Mouse (Mus musculus) liver, embryonic 11.5 days (tissue): ENCODE measurements around the gene Sgsm2. TPM values are rescaled to one million over a fixed set of nuclear protein-coding genes. Genes with fewer than 3 reads are reported as not detected.

Experiments used
- ATAC-seq: fragments of 200-750 bp; cut with Nextera tagmentation; replicated peaks from 2 replicates; pipeline ENCODE4 v1.8.0; 2017; ENCODE audit warnings: moderate number of reproducible peaks, mild to moderate bottlenecking, moderate TSS enrichment, moderate library complexity; ENCODE audit not compliant: low FRiP score
- DNase-seq: peaks from one replicate; pipeline ENCODE4 v3.0.0-alpha.2; 2017; ENCODE audit warnings: low spot score
- H3K27ac ChIP-seq: fragments of 300-500 bp; sonication (generic); 2 replicates; pipeline ENCODE4 v1.5.1; 2014; ENCODE audit warnings: mild to moderate bottlenecking, low read depth, low read length, control low read depth
- H3K27me3 ChIP-seq: fragments of 300-500 bp; sonication (generic); replicated peaks from 2 replicates; pipeline ENCODE4 v1.6.1; 2014; ENCODE audit warnings: low read length, mixed read lengths; ENCODE audit not compliant: control insufficient read depth, insufficient read depth
- H3K36me3 ChIP-seq: fragments of 300-500 bp; sonication (generic); 2 replicates; pipeline ENCODE4 v1.6.1; 2014; ENCODE audit warnings: mild to moderate bottlenecking, low read length, moderate library complexity, mixed read lengths; ENCODE audit not compliant: control insufficient read depth, insufficient read depth
- H3K4me1 ChIP-seq: fragments of 300-500 bp; sonication (generic); replicated peaks from 2 replicates; pipeline ENCODE4 v1.6.1; 2014; ENCODE audit warnings: low read length, mixed read lengths; ENCODE audit not compliant: control insufficient read depth, insufficient read depth
- H3K4me2 ChIP-seq: fragments of 300-500 bp; sonication (generic); 2 replicates; pipeline ENCODE4 v1.6.1; 2014; ENCODE audit warnings: mild to moderate bottlenecking, control low read depth, moderate library complexity
- H3K4me3 ChIP-seq: fragments of 300-500 bp; sonication (generic); 2 replicates; pipeline ENCODE4 v1.5.1; 2014; ENCODE audit warnings: low read depth, low read length, control low read depth
- H3K9ac ChIP-seq: fragments of 300-500 bp; sonication (generic); 2 replicates; pipeline ENCODE4 v1.6.1; 2014; ENCODE audit warnings: low read depth, low read length, control low read depth
- H3K9me3 ChIP-seq: fragments of 300-500 bp; sonication (generic); 2 replicates; pipeline ENCODE4 v1.6.1; 2016; ENCODE audit warnings: low read length, inconsistent platforms, mixed read lengths; ENCODE audit not compliant: control insufficient read depth
- WGBS: fragments of 180-500 bp; shearing (Covaris S2); extraction: QIAGEN DNeasy Blood & Tissue Kit; methylation state at CpG from one replicate; pipeline ENCODE4 v1.1.7; 2014; 5-methylcytosine and 5-hydroxymethylcytosine counted together
- polyA plus RNA-seq: library from polyadenylated mRNA; unstranded; fragments of >200 nt; fragmentation: Nextera tagmentation; extraction: Ambion mirVana; gene quantifications from 2 replicates; pipeline ENCODE4 v1.2.1, GENCODE M21; 2014

Sgsm2 gene
- polyA plus RNA-seq, 1 experiment from 2014 or later: 4.2 TPM

DNA sequence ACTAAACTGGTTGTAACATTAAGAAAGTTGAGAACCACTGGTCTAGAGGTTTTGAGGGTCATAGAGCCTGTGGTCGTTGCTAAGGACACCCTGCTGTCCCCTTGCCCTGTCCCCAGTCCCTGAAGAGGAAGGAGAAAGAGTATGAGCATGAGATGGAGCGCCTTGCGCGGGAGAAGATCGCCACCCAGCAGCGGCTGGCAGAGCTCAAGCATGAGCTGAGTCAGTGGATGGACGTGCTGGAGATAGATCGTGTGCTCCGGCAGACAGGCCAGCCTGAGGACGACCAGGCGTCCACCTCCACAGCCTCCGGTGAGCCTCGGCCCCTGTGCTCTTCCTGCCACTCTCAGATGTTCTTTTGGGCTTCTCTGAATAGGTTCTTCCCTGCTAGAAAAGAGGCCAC is 54.8 kb downstream of the Sgsm2 start:
- H3K9ac ChIP-seq: no peak overlapping the region
- no peak overlapping the region for H3K4me2 ChIP-seq
- H3K27me3 ChIP-seq: no peaks in the 10 kb centered on the region
- peaks cover 15% of the 10 kb centered on the region for H3K4me1 ChIP-seq
- no peak overlapping the region for H3K27ac ChIP-seq
- no peak overlapping the region for H3K4me3 ChIP-seq
- peaks cover 13% of the 10 kb centered on the region for H3K36me3 ChIP-seq
- DNase-seq (no peak), ATAC-seq (no peak)
- WGBS: 86% methylated on average over 13 of the region's 13 CpGs
- H3K9me3 ChIP-seq: no peaks in the 10 kb centered on the region

DNA sequence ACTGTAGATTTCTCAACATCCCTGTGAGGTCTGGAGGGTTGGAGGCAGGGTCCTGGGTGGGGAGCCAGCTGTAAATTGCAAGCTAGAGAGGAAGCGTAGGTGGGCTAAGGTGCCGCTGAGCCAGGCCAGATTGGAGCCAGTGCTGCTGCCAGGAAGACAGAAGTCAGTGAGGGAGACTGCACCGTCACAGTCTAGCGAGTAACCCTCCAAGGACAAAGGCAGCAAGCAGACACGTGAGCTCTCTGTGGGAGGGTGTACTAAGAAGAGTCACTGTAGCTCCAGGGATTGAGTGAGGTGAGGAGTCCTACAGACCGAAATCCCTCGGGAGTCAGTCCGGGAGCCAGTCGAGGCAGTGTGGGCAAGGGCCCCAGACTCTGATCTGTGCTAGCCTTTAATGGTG is 55.5 kb downstream of the Sgsm2 start:
- no peak overlapping the region for H3K4me3 ChIP-seq
- ATAC-seq (no peak), DNase-seq (no peak)
- H3K4me2 ChIP-seq: no peak overlapping the region
- no peaks in the 10 kb centered on the region for H3K9me3 ChIP-seq
- H3K27ac ChIP-seq: no peak overlapping the region
- 92% methylated on average over 9 of the region's 9 CpGs for WGBS
- peaks cover 13% of the 10 kb centered on the region for H3K36me3 ChIP-seq
- no peak overlapping the region for H3K9ac ChIP-seq
- H3K4me1 ChIP-seq: peaks cover 21% of the 10 kb centered on the region
- H3K27me3 ChIP-seq: no peaks in the 10 kb centered on the region

DNA sequence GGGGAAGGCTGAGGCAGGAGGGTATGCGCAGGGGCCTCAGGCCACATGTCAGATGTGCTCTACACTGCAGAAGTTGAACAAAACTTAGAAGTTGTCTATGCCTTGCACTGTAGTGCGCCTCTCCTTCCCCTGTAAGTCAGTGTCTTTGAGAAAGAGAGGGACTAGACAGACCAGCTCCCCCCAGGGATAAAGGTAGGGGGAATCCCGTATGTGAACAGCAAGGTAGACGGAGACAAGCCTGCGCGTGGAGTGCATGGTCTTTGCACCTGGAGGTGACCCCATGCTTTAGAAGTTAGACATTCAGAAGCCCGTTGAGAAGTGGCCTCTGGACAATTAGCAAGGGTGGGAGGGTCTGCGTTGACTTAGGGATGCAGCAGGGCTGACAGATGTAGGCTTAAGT is 56.1 kb downstream of the Sgsm2 start:
- Histone ChIP-seq H3K9ac (no peak overlapping the region), H3K36me3 (peaks cover 13% of the 10 kb centered on the region), H3K4me2 (no peak overlapping the region), H3K27me3 (no peaks in the 10 kb centered on the region), H3K9me3 (no peaks in the 10 kb centered on the region), H3K4me3 (no peak overlapping the region), H3K4me1 (peaks cover 24% of the 10 kb centered on the region), H3K27ac (no peak overlapping the region)
- 87% methylated on average over 8 of the region's 8 CpGs for WGBS
- DNase-seq: no peak
- ATAC-seq: no peak

DNA sequence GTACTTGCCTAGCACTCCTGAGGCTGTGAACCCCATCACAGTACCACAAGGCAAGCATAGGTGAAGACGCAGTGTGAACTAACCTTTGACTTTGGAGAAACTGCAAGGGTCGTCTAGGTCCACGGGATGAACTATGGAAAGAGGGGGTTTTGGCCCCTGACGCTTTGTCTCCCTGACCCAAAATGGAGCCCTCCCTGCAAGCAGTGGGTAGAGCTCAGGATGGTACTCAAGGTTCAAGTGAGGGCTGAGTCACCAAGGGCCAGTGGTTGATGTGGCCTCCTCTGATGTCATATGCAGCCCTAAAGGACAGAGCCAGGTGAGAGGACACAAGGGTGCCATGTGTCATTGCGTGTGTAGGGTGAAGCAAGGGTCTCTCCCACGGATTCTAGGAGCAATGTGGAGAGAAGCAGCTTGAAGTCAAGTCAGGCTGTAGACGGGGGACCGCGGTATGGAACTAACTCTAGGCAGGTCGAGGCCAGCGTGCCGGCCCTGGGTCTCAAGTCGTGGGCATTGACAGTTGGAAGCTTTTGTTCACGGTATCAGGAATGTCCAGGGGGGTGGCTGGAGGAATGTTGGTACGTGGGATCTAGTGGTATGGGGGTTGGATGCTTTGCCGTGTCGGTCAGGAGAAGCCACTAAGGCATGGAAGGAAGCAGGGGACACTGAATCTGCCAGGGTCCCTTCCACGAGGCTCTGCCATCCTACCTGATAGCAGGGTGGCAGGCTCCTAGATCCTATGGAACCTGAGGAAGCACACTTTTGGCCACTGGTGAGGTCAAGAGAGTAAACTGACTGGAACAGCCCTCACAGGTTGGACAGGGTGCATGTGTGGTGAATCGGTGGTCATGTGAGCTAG is 56.8 kb downstream of the Sgsm2 start:
- Histone ChIP-seq H3K36me3 (peaks cover 13% of the 10 kb centered on the region), H3K4me2 (no peak overlapping the region), H3K9me3 (no peaks in the 10 kb centered on the region), H3K9ac (peak overlapping the region; percentile 18; the same call in 1 of the 2 replicates), H3K4me3 (no peak overlapping the region), H3K27ac (no peak overlapping the region), H3K4me1 (peaks cover 24% of the 10 kb centered on the region), H3K27me3 (no peaks in the 10 kb centered on the region)
- 92% methylated on average over 19 of the region's 19 CpGs for WGBS
- DNase-seq (no peak), ATAC-seq (no peak)

DNA sequence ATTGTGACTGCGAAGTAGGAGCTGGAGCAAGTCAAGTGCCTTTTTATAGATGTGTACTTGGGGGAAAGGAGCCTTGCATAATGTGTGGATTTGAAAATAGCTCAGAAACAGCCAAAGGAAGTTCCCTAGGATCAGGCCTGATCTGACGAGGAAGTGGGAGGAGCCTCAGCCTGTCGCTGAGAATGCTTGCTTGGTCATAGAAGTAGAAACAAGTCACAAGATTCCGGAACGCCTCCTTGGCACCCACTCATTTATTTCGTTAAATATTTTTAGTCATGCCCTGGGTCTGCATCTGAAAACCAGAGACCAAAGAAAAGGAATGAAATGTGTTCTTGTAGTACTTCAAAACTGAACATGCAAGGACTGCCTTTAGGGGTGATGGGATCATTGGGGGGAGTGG is 57.9 kb downstream of the Sgsm2 start:
- peak overlapping the region; percentile 52 for H3K4me3 ChIP-seq
- 21% methylated on average over 6 of the region's 6 CpGs for WGBS
- peaks cover 34% of the 10 kb centered on the region for H3K4me1 ChIP-seq
- peak overlapping the region; percentile 93 for H3K27ac ChIP-seq
- peak overlapping the region; percentile 74 for H3K4me2 ChIP-seq
- ATAC-seq (0 out of 2 replicates have a peak, but pooled peaks have one; percentile 30), DNase-seq (no peak)
- peaks cover 10% of the 10 kb centered on the region for H3K36me3 ChIP-seq
- H3K9ac ChIP-seq: peak overlapping the region; percentile 47
- H3K9me3 ChIP-seq: no peaks in the 10 kb centered on the region
- no peaks in the 10 kb centered on the region for H3K27me3 ChIP-seq

DNA sequence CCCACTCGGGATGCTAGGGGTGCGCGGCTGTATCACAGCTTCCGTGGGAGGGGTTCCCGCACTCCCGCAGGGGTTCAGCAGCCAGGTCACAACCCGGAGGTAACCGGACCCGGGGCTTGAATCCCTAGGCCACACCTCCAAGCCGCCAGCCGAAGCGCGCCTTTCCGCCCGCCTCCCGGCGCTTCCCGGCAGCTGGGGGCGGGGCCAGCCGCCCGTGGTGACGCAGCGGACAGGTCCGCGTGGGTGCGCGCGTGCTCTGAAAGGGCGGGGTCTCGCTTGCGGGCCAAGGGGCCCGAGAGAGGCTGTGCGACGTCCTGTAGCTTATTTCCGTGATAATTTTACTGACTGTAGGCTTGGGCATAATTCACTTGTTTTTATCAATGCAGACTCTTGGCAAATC is 58.4 kb downstream of the Sgsm2 start:
- Histone ChIP-seq H3K4me1 (peaks cover 39% of the 10 kb centered on the region), H3K27ac (peak overlapping the region; percentile 93)
- 0% methylated on average over 35 of the region's 35 CpGs for WGBS

DNA sequence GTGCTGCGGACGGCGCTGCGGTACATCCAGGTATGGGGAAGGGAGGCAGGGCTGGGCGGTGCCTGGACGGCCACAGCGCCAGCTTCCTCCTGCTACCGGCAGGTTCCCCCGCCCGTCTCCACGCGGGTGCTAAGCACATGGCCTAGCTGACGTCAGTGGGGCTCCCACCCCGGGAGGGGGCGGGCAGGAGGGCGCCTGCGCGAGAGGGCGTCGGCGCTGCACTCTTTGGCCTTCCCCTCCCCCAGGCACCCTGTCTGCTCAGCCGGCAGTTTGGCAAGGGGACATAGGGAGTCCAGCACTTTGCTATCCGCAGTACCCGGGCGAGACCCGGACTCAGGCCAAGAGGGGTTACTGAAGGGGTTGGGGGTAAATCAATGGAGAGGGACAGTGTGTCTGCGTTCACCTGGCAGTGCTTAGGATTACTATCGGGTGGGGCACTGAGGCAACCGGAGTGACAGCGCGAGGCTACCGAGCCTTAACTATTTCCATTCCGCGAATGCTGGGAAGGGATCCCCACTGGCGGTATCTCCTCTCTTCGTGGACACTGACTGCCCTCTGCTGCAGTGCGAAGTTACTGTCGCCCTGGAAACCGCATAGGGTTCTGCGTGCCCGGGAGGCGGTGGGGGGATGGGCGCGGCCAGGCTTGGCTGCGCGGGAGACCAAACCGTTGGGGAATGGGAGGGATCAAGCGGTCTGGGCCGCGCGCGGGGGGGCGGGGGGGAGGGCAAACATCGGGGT is 59.0 kb downstream of the Sgsm2 start:
- peak overlapping the region; percentile 74 for H3K4me2 ChIP-seq
- under 1% methylated on average over 53 of the region's 54 CpGs for WGBS
- H3K27ac ChIP-seq: peak overlapping the region; percentile 93
- ATAC-seq (peak; percentile 83), DNase-seq (peak; percentile 95)
- peak overlapping the region; percentile 52 for H3K4me3 ChIP-seq
- H3K9ac ChIP-seq: peak overlapping the region; percentile 67
- peaks cover 8% of the 10 kb centered on the region for H3K36me3 ChIP-seq
- peaks cover 43% of the 10 kb centered on the region for H3K4me1 ChIP-seq
- H3K27me3 ChIP-seq: no peaks in the 10 kb centered on the region
- no peaks in the 10 kb centered on the region for H3K9me3 ChIP-seq

More for the DNA sequence above, 58.4 kb downstream of the Sgsm2 start:
- peak; percentile 93 for DNase-seq
- Histone ChIP-seq H3K4me2 (peak overlapping the region; percentile 74), H3K9me3 (no peaks in the 10 kb centered on the region), H3K36me3 (peaks cover 10% of the 10 kb centered on the region), H3K4me3 (peak overlapping the region; percentile 52), H3K9ac (peak overlapping the region; percentile 67), H3K27me3 (no peaks in the 10 kb centered on the region)
- peak; percentile 80 for ATAC-seq

DNA sequence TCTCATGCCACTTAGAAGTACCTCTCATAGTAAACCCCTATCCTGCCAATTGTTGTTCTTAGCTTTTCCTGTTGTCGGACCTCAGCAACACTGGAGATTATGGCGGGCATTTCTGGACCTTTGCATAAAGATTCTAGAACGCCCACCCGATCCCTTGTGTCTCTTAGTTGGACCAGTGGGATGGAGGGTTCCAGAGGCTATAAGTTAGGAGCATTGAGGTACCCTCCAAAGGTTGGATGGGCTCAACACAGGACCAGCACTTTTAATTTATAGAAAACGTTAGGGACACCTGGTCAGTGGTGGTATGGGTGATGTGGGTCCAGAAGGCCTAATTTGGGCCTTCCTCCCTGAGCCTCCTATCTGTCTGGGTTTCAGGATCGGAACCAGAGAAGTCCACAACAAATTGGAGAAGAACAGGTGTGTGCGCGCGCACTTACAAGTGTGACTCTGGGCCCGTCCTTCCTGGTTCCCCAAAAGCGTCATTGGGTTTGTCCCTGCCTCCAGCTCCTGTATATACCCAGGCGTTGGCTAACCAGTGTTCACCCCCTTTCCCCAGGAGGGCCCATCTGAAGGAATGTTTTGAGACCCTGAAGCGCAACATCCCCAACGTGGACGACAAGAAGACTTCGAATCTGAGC is 59.7 kb downstream of the Sgsm2 start:
- Histone ChIP-seq H3K4me1 (peaks cover 46% of the 10 kb centered on the region), H3K27me3 (no peaks in the 10 kb centered on the region), H3K9me3 (no peaks in the 10 kb centered on the region), H3K4me2 (peak overlapping the region; percentile 74), H3K9ac (peak overlapping the region; percentile 67), H3K27ac (peak overlapping the region; percentile 93), H3K36me3 (peaks cover under 1% of the 10 kb centered on the region; the same call in 1 of the 2 replicates), H3K4me3 (peak overlapping the region; percentile 52)
- 42% methylated on average over 16 of the region's 16 CpGs for WGBS
- ATAC-seq: no peak
- no peak for DNase-seq
